Mouse (Mus musculus): ENCODE results near the gene Gtf3c5. TPM values are rescaled to one million over a fixed set of nuclear protein-coding genes. Genes with fewer than 3 reads are reported as not detected.

Gene Gtf3c5
- polyA plus RNA-seq, 1 experiment from 2014 or later: 30.5 TPM

GRCm38 (mm10) chr2:28549157-28549556, 34.4 kb downstream of the Gtf3c5 start:
- peaks cover 74% of the 10 kb centered on the region for H3K36me3 ChIP-seq (ENCODE audit: control insufficient read depth, insufficient read depth, low read length)
- WGBS: 88% methylated on average over 13 of the region's 13 CpGs

GRCm38 (mm10) chr2:28547237-28548172, 36.0 kb downstream of the Gtf3c5 start:
- Histone ChIP-seq H3K4me2 (replicated peaks; ENCODE audit: low read depth, low read length) (no peak overlapping the region), H3K9ac (replicated peaks; ENCODE audit: low read depth, low read length) (no peak overlapping the region), H3K27ac (ENCODE audit: low read length) (no peak overlapping the region), H3K4me3 (ENCODE audit: low read depth, low read length) (no peak overlapping the region), H3K27me3 (ENCODE audit: control insufficient read depth, insufficient read depth, low read length) (no peaks in the 10 kb centered on the region), H3K4me1 (ENCODE audit: control insufficient read depth, insufficient read depth, low read length) (no peaks in the 10 kb centered on the region), H3K36me3 (ENCODE audit: control insufficient read depth, insufficient read depth, low read length) (peaks cover 83% of the 10 kb centered on the region), H3K9me3 (ENCODE audit: control insufficient read depth, low read depth, low read length) (no peaks in the 10 kb centered on the region)
- peak; percentile 53; the same call in 1 of the 2 replicates for ATAC-seq (ENCODE audit: insufficient number of reproducible peaks, insufficient read depth, low FRiP score, low read depth)
- WGBS: 55% methylated on average over 11 of the region's 11 CpGs

More at GRCm38 (mm10) chr2:28549157-28549556, 34.4 kb downstream of the Gtf3c5 start:
- no peak for ATAC-seq (ENCODE audit: insufficient number of reproducible peaks, insufficient read depth, low FRiP score, low read depth)
- Histone ChIP-seq H3K9ac (replicated peaks; ENCODE audit: low read depth, low read length) (no peak overlapping the region), H3K4me3 (ENCODE audit: low read depth, low read length) (no peak overlapping the region), H3K4me2 (replicated peaks; ENCODE audit: low read depth, low read length) (no peak overlapping the region), H3K27me3 (ENCODE audit: control insufficient read depth, insufficient read depth, low read length) (no peaks in the 10 kb centered on the region), H3K9me3 (ENCODE audit: control insufficient read depth, low read depth, low read length) (no peaks in the 10 kb centered on the region), H3K4me1 (ENCODE audit: control insufficient read depth, insufficient read depth, low read length) (no peaks in the 10 kb centered on the region), H3K27ac (ENCODE audit: low read length) (no peak overlapping the region)

- H3K4me1 ChIP-seq (ENCODE audit: control insufficient read depth, insufficient read depth, low read length): no peaks in the 10 kb centered on the region
- H3K36me3 ChIP-seq (ENCODE audit: control insufficient read depth, insufficient read depth, low read length): peaks cover 80% of the 10 kb centered on the region
- WGBS: 78% methylated on average over 6 of the region's 6 CpGs
Measured at GRCm38 (mm10) chr2:28546560-28546959, 37.0 kb downstream of the Gtf3c5 start.

GRCm38 (mm10) chr2:28545976-28546375, 37.6 kb downstream of the Gtf3c5 start:
- Histone ChIP-seq H3K4me3 (ENCODE audit: low read depth, low read length) (no peak overlapping the region), H3K27me3 (ENCODE audit: control insufficient read depth, insufficient read depth, low read length) (no peaks in the 10 kb centered on the region), H3K9me3 (ENCODE audit: control insufficient read depth, low read depth, low read length) (no peaks in the 10 kb centered on the region), H3K9ac (replicated peaks; ENCODE audit: low read depth, low read length) (no peak overlapping the region), H3K27ac (ENCODE audit: low read length) (no peak overlapping the region), H3K4me2 (replicated peaks; ENCODE audit: low read depth, low read length) (no peak overlapping the region), H3K4me1 (ENCODE audit: control insufficient read depth, insufficient read depth, low read length) (no peaks in the 10 kb centered on the region), H3K36me3 (ENCODE audit: control insufficient read depth, insufficient read depth, low read length) (peaks cover 74% of the 10 kb centered on the region)
- ATAC-seq (ENCODE audit: insufficient number of reproducible peaks, insufficient read depth, low FRiP score, low read depth): no peak

More at GRCm38 (mm10) chr2:28546560-28546959, 37.0 kb downstream of the Gtf3c5 start:
- no peak for ATAC-seq (ENCODE audit: insufficient number of reproducible peaks, insufficient read depth, low FRiP score, low read depth)
- Histone ChIP-seq H3K27me3 (ENCODE audit: control insufficient read depth, insufficient read depth, low read length) (no peaks in the 10 kb centered on the region), H3K4me3 (ENCODE audit: low read depth, low read length) (no peak overlapping the region), H3K9ac (replicated peaks; ENCODE audit: low read depth, low read length) (no peak overlapping the region), H3K4me2 (replicated peaks; ENCODE audit: low read depth, low read length) (no peak overlapping the region), H3K9me3 (ENCODE audit: control insufficient read depth, low read depth, low read length) (no peaks in the 10 kb centered on the region), H3K27ac (ENCODE audit: low read length) (no peak overlapping the region)

GRCm38 (mm10) chr2:28543894-28544293, 39.7 kb downstream of the Gtf3c5 start:
- Histone ChIP-seq H3K4me3 (ENCODE audit: low read depth, low read length) (no peak overlapping the region), H3K4me1 (ENCODE audit: control insufficient read depth, insufficient read depth, low read length) (peaks cover 19% of the 10 kb centered on the region), H3K4me2 (replicated peaks; ENCODE audit: low read depth, low read length) (no peak overlapping the region), H3K27ac (ENCODE audit: low read length) (no peak overlapping the region), H3K36me3 (ENCODE audit: control insufficient read depth, insufficient read depth, low read length) (peaks cover 55% of the 10 kb centered on the region), H3K9me3 (ENCODE audit: control insufficient read depth, low read depth, low read length) (no peaks in the 10 kb centered on the region), H3K27me3 (ENCODE audit: control insufficient read depth, insufficient read depth, low read length) (no peaks in the 10 kb centered on the region), H3K9ac (replicated peaks; ENCODE audit: low read depth, low read length) (no peak overlapping the region)
- 93% methylated on average over 8 of the region's 8 CpGs for WGBS
- no peak for ATAC-seq (ENCODE audit: insufficient number of reproducible peaks, insufficient read depth, low FRiP score, low read depth)

- Histone ChIP-seq H3K4me3 (ENCODE audit: low read depth, low read length) (no peak overlapping the region), H3K27me3 (ENCODE audit: control insufficient read depth, insufficient read depth, low read length) (no peaks in the 10 kb centered on the region), H3K4me2 (replicated peaks; ENCODE audit: low read depth, low read length) (no peak overlapping the region), H3K9me3 (ENCODE audit: control insufficient read depth, low read depth, low read length) (no peaks in the 10 kb centered on the region), H3K27ac (ENCODE audit: low read length) (no peak overlapping the region), H3K9ac (replicated peaks; ENCODE audit: low read depth, low read length) (no peak overlapping the region), H3K36me3 (ENCODE audit: control insufficient read depth, insufficient read depth, low read length) (peaks cover 36% of the 10 kb centered on the region), H3K4me1 (ENCODE audit: control insufficient read depth, insufficient read depth, low read length) (peaks cover 49% of the 10 kb centered on the region)
- 73% methylated on average over 8 of the region's 8 CpGs for WGBS
- ATAC-seq (ENCODE audit: insufficient number of reproducible peaks, insufficient read depth, low FRiP score, low read depth): no peak
Measured at GRCm38 (mm10) chr2:28540587-28541227, 42.8 kb downstream of the Gtf3c5 start.

GRCm38 (mm10) chr2:28539949-28540348, 43.6 kb downstream of the Gtf3c5 start:
- Histone ChIP-seq H3K4me2 (replicated peaks; ENCODE audit: low read depth, low read length) (no peak overlapping the region), H3K36me3 (ENCODE audit: control insufficient read depth, insufficient read depth, low read length) (peaks cover 29% of the 10 kb centered on the region), H3K4me1 (ENCODE audit: control insufficient read depth, insufficient read depth, low read length) (peaks cover 57% of the 10 kb centered on the region), H3K4me3 (ENCODE audit: low read depth, low read length) (no peak overlapping the region), H3K27me3 (ENCODE audit: control insufficient read depth, insufficient read depth, low read length) (no peaks in the 10 kb centered on the region), H3K27ac (ENCODE audit: low read length) (peak overlapping the region; percentile 78; the same call in 1 of the 2 replicates), H3K9me3 (ENCODE audit: control insufficient read depth, low read depth, low read length) (no peaks in the 10 kb centered on the region), H3K9ac (replicated peaks; ENCODE audit: low read depth, low read length) (no peak overlapping the region)
- 75% methylated on average over 2 of the region's 2 CpGs for WGBS
- ATAC-seq (ENCODE audit: insufficient number of reproducible peaks, insufficient read depth, low FRiP score, low read depth): no peak

- H3K9me3 ChIP-seq (ENCODE audit: control insufficient read depth, low read depth, low read length): no peaks in the 10 kb centered on the region
- no peak overlapping the region for H3K4me3 ChIP-seq (ENCODE audit: low read depth, low read length)
- no peak overlapping the region for H3K4me2 ChIP-seq (replicated peaks; ENCODE audit: low read depth, low read length)
- H3K9ac ChIP-seq (replicated peaks; ENCODE audit: low read depth, low read length): no peak overlapping the region
- no peaks in the 10 kb centered on the region for H3K27me3 ChIP-seq (ENCODE audit: control insufficient read depth, insufficient read depth, low read length)
- ATAC-seq (ENCODE audit: insufficient number of reproducible peaks, insufficient read depth, low FRiP score, low read depth): peak; percentile 39; the same call in 1 of the 2 replicates
- H3K27ac ChIP-seq (ENCODE audit: low read length): peak overlapping the region; percentile 78; the same call in 1 of the 2 replicates
- peaks cover 22% of the 10 kb centered on the region for H3K36me3 ChIP-seq (ENCODE audit: control insufficient read depth, insufficient read depth, low read length)
- 44% methylated on average over 7 of the region's 7 CpGs for WGBS
- peaks cover 64% of the 10 kb centered on the region for H3K4me1 ChIP-seq (ENCODE audit: control insufficient read depth, insufficient read depth, low read length)
Measured at GRCm38 (mm10) chr2:28539206-28539605, 44.3 kb downstream of the Gtf3c5 start.

Data from stomach, embryonic 14.5 days (tissue).